Mouse (Mus musculus): Measurements from ENCODE around the gene Zfp36l1. TPM values are rescaled to one million over a fixed set of nuclear protein-coding genes. Genes with fewer than 3 reads are reported as not detected.

The Zfp36l1 gene
- polyA plus RNA-seq, 1 experiment: 40.2 TPM

DNA sequence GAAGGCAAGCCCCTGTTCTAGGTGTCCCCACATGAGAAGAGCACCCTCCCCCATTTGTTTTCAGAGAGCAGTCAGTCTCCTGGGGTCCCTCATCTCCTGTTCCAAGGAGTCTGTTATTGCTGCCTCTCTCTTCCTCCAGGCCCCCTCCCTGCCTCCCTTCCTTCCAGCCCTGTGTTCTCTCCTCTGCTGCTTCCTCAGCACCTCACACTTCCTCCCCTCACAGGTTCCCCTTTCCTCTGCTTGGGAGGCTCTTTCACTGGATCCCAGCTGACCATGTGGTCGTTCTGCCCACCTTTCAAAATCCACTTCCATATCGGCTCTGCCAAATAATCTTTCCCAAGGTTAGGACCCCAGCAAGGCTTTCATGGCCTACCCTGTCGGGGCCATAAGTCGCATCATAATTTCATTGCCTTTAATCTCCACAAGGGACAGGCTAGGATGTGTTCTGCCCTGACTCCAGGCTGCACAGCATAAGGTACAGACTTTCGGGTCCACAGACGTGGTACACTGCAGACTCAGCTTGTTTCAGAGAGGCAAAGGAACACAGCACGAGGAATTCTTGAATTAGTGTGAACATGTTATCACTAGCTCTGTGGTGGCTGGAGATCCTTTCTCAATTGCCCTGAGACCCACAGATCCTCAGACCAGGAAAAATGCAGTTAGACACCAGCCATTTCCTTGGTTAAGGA is 29.5 kb downstream of the Zfp36l1 start:
- 58% methylated on average over 7 of the region's 7 CpGs for WGBS

GRCm38 (mm10) chr12:80082730-80083129 is 30.1 kb downstream of the Zfp36l1 start:
- DNase-seq (ENCODE audit: low read depth, low spot score): no peak
- 63% methylated on average over 4 of the region's 4 CpGs for WGBS

More for the DNA sequence above, 29.5 kb downstream of the Zfp36l1 start:
- no peak for DNase-seq (ENCODE audit: low read depth, low spot score)

DNA sequence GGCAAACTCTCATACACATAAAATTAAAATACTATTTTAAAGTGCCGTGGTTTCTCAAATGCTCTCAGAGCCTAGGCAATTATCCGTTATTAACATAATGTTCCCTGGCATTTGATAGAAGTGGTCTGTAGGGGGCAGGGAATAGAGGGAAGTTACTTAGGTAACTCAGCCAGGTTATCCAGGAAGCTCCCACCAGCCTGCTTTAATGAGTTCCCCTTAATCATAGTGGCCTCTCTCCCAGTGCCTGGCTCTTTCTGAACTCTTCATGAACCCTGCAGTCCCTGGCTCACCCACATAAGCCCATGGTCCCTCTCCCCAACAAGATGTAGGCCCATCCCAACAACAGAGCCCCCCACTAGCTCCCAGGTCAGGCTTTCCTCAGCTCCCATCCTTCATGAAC is 31.4 kb downstream of the Zfp36l1 start:
- WGBS: 95% methylated on average over 2 of the region's 2 CpGs
- no peak for DNase-seq (ENCODE audit: low read depth, low spot score)

GRCm38 (mm10) chr12:80079937-80080336 is 32.9 kb downstream of the Zfp36l1 start:
- WGBS: 83% methylated on average over 4 of the region's 4 CpGs
- no peak for DNase-seq (ENCODE audit: low read depth, low spot score)

GRCm38 (mm10) chr12:80074331-80074730 is 38.5 kb downstream of the Zfp36l1 start:
- 69% methylated on average over 2 of the region's 2 CpGs for WGBS
- no peak for DNase-seq (ENCODE audit: low read depth, low spot score)

DNA sequence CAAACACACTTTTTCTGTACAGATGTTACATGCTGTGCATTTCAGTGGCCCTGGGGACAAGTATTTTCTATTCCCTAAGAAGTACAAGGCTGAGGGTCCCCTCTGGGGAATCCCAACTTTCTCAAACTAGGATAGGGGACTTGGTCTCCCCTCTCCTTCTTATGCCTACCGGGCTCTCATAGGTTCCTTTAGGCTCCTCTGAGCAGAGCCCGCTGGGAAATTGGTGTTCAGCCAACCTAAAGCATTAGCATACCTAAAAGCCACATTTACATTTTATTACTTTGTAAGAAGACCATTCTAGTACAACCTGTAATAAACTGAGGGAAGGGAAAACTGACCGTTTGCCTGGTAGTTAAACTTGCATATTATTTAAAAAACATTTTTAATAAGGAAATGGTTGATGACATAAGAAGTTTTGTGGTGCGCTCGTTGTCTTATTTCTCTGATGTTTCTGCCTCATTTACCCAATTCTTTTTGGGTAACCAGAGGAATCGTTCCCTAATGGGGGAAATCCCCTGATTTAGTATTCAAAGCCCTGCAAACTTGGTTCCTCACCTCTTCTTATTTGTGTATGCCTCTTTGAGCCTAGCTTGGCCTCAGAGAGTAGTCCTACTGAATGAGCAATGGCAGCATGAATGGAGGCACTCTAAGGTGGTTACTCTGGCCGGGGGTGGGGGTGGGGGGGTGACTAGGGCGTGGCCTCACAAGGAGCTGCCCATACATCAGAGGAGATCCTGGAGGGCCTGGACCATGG is 42.1 kb downstream of the Zfp36l1 start:
- 40% methylated on average over 8 of the region's 8 CpGs for WGBS
- no peak for DNase-seq (ENCODE audit: low read depth, low spot score)

GRCm38 (mm10) chr12:80069040-80069439 is 43.8 kb downstream of the Zfp36l1 start:
- no peak for DNase-seq (ENCODE audit: low read depth, low spot score)
- WGBS: 82% methylated on average over 3 of the region's 3 CpGs

GRCm38 (mm10) chr12:80068016-80068415 is 44.8 kb downstream of the Zfp36l1 start:
- 92% methylated on average over 7 of the region's 7 CpGs for WGBS

DNA sequence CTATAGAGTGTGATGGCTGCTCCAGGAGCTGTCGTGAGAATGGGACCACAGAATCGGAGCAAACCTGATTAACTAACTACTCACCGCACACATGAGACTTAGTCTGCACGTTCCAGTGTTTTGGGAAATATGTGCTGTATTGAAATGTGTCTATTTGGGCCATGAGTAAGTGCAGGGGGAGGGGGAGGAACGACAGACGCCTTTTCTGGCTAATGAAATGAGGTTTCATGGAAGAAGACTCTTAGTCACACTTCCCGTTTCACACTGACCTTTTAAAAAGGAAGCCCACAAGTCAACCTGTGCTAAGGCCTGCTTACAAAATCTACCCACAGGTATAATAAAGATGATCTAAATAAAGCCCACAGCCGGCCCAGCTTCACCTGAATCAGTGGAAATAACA is 47.8 kb downstream of the Zfp36l1 start:
- no peak for DNase-seq (ENCODE audit: low read depth, low spot score)
- WGBS: 77% methylated on average over 8 of the region's 8 CpGs

More at GRCm38 (mm10) chr12:80068016-80068415, 44.8 kb downstream of the Zfp36l1 start:
- no peak for DNase-seq (ENCODE audit: low read depth, low spot score)

DNA sequence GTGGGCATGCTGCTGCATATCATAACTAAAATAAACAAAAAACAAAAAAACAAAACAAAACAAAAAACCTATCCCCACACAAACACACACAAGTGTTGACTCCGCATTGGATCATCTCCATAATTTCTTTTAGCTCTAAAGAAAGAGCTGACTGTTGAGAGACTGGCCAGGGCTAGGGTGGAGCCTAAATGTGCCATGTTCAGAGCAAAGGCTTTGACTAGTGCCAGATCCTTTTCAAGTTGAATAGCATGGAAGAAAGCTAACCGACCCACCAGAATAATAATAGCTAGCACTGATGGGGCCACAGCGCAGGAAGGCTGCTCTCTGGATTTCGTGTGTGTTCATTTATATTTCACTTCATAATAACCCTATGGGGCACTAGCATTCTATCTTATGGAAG is 48.5 kb downstream of the Zfp36l1 start:
- 92% methylated on average over 4 of the region's 4 CpGs for WGBS
- no peak for DNase-seq (ENCODE audit: low read depth, low spot score)

DNA sequence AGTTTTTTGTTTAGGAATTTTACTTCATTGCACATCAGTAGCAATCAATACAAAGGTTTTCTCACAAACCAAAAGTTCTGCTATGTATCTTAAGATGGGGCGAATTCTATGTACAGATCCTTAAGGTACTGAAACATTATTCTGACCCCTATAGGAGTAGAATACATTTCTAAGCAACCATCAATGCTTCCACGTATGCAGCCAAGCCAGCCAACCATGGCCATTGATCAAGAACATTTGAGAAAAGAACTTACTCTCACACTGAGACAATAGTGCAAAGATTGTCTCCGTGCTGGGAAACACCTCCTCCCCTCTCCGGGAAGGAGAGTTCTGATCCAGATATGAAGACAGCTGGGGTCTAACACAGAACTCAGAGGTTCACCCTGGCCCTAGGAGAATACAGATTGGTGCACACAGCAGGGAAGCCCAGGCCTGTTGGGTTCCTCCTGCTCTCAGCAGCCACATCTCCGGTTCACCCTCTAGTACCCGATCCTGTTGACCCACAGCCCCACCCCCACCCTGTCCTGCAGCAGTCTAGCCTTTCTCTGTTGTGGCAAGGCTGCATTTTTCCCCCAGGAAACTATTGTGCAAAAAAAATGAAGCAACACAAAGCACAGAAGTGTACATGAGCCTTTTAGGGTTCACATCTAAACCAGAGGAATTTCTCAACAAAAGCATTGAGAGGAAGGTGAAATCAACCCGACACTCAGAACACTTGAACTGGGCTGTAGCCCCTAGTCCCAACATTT is 49.2 kb downstream of the Zfp36l1 start:
- WGBS: 79% methylated on average over 7 of the region's 7 CpGs
- no peak for DNase-seq (ENCODE audit: low read depth, low spot score)

DNA sequence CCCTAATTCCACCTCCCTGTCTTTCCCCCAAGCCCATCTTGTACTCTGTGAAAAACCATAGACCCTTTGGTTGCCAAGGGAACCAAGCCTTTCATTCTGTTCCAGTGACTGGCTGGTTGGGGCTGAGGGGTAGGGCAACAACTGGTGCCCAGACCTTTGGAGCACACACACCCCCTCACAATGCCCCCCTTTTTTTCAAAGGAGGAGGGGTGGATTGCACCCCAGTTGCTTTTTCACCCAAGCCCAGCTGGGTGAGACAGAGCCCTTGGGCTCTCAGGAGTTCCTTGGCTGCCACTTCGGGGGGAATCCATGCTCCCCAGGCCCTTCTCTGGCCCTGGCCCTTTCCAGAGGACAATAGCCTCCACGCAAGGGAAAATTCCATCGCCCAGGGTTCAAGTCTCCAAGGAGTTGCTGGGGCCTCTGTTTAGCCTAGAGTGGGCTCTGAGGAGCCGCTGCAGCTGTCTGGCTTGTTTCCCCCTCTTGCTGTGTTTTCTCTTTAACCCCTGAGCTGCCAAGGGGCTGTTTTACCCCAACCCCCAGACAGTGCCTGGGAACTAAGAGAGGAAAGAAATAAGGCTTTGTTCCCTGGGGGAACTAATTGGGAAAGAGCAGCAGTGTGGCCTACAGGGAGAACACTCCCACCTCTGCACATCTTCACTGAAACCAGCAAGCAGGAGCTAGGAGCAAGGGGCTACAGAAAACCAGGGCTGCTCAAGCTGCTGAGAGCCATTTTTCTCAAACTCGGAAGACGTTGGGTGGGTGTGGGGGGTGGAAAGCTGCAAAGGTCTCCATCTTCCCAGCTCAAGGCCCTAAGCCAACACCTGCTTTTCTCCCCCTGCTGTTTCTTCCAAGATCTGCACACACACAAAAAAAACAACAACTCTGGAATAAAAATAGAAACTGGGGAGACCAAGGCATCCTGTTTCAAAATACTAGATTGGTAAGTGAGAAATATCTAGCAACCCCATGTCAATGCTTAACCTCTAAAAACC is 50.1 kb downstream of the Zfp36l1 start:
- WGBS: 70% methylated on average over 6 of the region's 6 CpGs
- no peak for DNase-seq (ENCODE audit: low read depth, low spot score)

DNA sequence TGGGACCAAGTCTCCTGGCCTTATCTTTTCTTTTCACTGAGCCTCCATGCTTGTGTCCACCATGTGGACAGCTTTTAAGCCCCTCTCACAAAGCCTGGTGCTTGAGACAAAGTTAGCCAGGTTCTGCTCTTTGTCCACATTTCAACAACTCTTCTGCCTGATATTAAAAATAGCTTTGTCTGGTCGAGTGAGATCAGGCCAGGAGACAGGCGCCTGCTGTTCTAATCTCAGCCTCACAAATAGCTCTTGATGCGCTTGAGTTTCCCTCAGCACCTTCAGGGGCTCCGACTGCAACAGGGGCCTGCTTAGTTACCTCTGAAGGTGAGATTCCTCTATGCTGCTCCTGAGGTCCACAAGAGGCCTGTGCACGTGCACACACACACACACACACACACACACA is 51.0 kb downstream of the Zfp36l1 start:
- no peak for DNase-seq (ENCODE audit: low read depth, low spot score)
- WGBS: 82% methylated on average over 5 of the region's 5 CpGs

DNA sequence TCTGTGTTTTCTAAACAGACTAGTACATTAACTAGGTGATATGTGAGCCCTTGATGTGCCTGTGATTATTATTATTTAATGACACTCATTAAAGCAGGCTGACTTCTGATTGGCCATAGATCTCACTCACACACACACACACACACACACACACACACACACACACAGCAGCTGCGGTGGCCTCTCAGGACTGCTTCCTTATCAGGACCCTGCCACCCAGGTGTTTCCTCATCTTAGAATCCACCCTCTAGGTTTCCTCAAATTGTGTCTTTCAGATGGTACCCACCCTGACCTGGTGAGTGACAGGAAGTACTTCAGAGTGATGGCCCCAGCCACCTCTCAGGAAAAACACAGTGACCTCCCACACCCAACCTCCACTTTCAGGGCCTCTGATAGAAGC is 52.0 kb downstream of the Zfp36l1 start:
- WGBS: 41% methylated on average over 1 of the region's 1 CpGs
- no peak for DNase-seq (ENCODE audit: low read depth, low spot score)

DNA sequence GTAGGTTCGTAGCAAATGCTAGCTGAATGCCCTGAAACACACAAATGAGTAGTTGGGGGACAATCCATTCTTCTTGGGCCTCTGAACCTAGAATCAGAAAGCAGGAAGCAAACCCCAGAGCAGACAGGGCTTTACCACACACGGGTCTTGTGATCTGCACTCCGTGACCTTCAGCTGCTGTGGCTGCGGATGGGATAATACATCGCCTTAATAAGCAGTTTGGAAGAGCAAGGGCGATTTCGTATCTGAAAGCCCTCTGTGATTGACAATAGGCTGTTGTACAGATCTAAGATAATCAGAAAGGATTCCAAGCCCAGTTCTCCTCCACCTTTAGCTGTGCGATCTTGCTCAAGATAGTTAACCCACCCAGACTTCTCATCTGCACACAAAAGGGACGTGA is 52.5 kb downstream of the Zfp36l1 start:
- no peak for DNase-seq (ENCODE audit: low read depth, low spot score)
- 69% methylated on average over 9 of the region's 9 CpGs for WGBS

- WGBS: 76% methylated on average over 5 of the region's 5 CpGs
- no peak for DNase-seq (ENCODE audit: low read depth, low spot score)
These were observed 53.0 kb downstream of the Zfp36l1 start for GRCm38 (mm10) chr12:80059773-80060328.
